Mouse (Mus musculus) CD4-positive helper T cell, adult 2 months (primary cell): ENCODE data around the gene 2010111I01Rik.

Experiments used
- DNase-seq: peaks from one replicate; pipeline ENCODE4 v3.0.0-alpha.2; 2012; ENCODE audit warnings: low read depth, missing footprints, low spot score

The 2010111I01Rik gene

DNA sequence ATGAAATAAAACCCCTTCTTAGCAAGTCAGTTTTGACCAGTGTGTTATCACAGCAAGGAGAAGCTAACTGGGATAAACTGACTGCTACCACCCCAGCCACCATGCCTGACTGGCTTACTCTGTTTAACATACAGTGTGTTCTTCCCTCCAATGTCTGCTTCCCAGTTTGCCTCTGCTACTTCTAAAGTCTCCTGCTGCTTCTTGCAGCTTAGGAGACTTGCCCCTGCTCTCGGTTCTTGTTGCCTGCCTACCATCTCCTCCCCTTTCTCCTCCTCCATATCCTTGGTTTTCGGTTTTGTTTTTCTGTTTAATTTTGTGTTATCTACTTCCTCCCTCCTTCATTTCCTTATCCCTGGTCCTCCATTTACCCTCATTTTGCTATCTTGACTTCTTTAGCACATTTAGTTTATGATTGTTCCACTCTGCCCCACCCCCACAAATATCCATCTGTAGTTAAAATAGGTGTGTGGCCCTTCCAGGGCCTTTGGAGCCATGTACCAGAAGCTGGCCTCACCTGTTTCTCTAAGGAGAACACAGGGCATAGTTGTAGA is 185.9 kb downstream of the 2010111I01Rik start:
- no peak for DNase-seq

GRCm38 (mm10) chr13:63151028-63151738 is 186.5 kb downstream of the 2010111I01Rik start:
- no peak for DNase-seq

DNA sequence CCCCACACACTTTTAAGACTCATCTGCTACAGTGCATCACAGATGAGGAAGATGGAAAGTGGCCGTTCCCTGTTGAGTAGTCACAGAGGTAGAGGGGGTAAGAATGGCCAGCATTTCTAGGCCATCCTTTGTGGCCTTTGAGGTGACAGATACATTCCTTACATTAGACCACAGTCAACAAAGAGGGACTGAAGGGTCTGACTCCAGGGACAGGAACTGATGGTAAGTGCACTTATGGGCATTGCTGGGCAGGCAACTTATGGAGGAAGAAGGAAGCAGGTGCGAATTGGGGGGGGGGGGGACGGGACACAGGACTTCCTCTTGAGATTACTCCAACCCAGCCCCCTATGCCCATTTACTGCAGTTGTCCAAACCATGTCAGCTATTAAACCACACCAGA is 187.8 kb downstream of the 2010111I01Rik start:
- DNase-seq: no peak

- no peak for DNase-seq
Observed at GRCm38 (mm10) chr13:63153397-63153796, 188.7 kb downstream of the 2010111I01Rik start.

GRCm38 (mm10) chr13:63154851-63155571 is 190.3 kb downstream of the 2010111I01Rik start:
- DNase-seq: no peak

- DNase-seq: no peak
Observed at GRCm38 (mm10) chr13:63156264-63156663, 191.6 kb downstream of the 2010111I01Rik start.

GRCm38 (mm10) chr13:63170282-63171073 is 205.8 kb downstream of the 2010111I01Rik start:
- DNase-seq: no peak

- no peak for DNase-seq
Observed at GRCm38 (mm10) chr13:63171347-63172096, 206.8 kb downstream of the 2010111I01Rik start.

DNA sequence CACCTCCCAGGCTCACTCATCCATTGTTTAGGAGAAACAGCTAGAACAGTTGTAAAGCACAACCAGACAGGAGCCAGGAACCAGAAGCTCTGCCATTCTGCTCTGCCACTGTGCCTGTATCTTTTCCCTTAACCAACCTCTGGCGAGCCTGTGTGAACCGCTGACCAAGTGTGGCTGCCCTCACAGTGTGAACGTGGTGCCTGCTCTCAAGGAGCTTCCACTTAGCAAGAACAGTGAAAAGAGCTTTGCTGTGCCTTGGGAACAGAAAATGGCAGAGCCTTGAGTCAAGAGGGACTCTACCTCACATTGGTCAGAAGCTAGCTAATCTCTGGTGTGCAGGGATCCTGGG is 207.4 kb downstream of the 2010111I01Rik start:
- no peak for DNase-seq

- no peak for DNase-seq
Observed at GRCm38 (mm10) chr13:63174252-63175020, 209.7 kb downstream of the 2010111I01Rik start.

- DNase-seq: no peak
Observed at GRCm38 (mm10) chr13:63176131-63176530, 211.4 kb downstream of the 2010111I01Rik start.

GRCm38 (mm10) chr13:63177232-63177631 is 212.5 kb downstream of the 2010111I01Rik start:
- DNase-seq: no peak

DNA sequence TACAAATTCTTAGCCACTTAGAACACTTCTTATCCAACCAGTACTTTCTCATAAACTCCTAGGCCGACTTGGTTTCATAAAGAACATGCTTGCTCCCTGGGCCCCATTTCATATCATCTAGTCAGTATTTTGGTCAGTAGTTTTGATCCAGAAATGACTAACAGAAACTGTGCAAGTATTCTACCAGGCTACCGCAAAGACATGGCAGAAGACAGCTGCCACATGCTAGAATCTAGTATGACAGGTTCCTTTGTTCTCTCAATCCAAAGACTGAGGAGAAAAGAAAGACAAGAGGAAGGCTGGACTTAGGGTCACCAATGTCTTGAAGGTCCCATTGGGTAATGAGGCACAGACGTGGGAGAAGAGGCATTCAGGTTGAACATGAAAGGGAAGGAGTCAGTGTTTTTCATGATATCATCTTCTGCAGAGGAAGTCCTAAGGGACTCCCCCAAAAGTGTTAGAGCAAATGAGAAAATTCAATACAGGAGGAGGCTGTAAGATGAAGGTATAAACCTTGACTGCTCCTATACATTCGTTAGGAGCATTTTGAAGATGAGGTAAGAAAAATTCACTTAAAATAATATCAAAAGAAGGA is 216.0 kb downstream of the 2010111I01Rik start:
- DNase-seq: peak; percentile 32

DNA sequence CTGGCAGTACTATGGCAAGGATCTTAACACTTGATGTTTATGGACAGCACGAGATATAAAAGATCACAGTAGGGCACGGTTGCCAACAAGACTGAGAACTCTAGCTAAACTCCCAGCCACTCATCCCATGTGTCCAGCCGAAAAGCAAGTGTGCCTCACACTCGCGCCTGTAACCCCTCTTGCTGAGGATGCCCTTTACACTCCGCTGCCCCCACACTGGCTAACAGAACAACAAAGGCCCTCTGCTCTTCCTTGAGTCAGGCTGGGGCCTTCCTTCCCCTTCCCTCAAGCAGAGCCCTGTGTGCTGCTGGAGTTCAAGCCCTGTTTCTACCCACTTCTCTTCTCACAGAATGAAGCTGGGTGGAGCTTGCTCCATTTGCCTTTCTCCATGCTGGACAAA is 220.3 kb downstream of the 2010111I01Rik start:
- no peak for DNase-seq

GRCm38 (mm10) chr13:63186217-63186616 is 221.5 kb downstream of the 2010111I01Rik start:
- DNase-seq: no peak

DNA sequence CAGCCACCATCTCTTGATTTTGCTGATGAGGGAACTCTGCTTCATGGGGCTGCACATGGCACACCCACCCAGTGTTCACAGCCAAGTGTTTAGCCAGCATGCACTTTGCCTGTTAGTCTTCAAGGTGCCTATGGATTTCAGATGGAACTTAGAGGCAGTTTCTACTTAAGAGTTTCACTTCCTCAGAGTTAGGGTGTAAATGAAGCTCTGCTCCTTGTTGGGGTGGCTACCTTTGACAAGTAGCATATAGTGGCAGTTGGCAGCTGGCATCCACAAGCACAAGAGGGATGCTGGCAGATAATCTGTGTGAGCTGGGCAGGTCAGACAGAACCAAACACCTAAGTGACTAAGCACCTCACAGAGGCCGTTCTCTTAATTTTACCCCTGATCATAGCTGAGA is 221.9 kb downstream of the 2010111I01Rik start:
- no peak for DNase-seq

DNA sequence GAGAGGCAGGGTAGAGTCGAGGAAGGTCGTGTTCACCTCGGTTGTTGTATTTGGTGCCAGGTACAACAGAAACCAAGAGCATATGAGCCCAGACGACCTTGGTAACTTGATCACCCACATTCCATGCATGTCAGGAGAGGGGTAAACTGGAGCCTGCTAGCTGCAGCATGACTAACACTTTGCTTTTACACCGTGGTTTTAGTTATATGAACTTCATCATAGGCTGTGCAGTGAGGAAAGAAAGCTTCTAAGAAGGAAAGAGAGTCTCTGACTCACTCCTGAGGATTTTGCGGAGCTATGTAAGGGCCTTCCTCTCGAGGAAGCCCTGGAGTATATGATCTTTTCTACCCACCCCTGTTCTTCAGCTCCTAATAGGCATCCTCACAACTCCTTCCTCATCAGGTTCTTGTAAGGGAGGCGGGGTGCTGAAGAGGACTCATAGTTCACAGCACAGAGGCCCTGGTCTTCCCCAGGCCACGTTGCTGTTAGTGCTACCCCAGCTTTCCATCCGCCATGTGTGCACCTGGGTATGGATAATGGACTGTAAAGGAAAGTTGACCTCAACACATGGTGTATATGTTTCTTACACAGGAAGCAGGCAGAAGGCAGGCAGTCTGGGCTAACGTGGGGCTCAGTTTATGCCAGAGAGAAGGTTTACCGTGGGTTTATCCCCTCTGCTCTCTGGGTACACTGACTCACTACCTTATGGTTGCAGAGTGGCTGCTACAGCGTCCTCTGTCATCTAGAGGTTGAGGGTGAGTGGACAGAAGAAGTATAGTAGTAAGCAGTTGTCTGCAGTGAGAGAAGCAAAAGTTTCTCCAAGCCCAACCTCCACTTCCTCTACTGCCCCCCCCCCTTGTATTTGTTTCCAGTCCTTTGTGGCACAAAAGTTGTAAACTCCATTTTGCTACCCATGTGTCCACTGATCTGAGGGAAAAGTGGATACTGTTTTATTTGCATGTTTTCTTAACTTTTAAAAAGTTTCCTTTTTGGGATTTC is 222.8 kb downstream of the 2010111I01Rik start:
- peak; percentile 13 for DNase-seq

DNA sequence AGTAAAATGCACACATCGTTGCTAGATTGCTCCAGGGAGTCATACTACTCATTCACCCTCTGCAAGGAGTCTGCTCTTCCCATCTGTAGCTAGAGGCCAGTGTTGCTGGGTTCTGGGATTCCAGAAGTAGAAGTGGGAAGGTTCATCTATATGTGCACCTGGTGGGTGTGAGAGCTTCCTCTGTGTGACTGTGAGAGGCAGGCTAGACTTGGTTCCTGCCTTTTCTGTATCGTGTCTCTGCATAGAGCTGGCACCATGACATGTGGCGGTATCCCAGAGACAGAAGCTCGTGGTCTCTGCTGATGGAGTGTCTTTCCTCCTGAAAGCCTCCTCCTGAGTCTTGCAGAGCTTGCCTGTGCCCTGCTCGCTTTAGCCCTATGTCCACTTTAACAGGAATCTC is 223.6 kb downstream of the 2010111I01Rik start:
- no peak for DNase-seq

- no peak for DNase-seq
Observed at GRCm38 (mm10) chr13:63188811-63189210, 224.1 kb downstream of the 2010111I01Rik start.
